Mouse (Mus musculus): ENCODE data around the gene Ccdc191. TPM values are rescaled to one million over a fixed set of nuclear protein-coding genes. Genes with fewer than 3 reads are reported as not detected.

The Ccdc191 gene
- polyA plus RNA-seq, 1 experiment, result 3.5 TPM

GRCm38 (mm10) chr16:43986299-43986698 is 96.7 kb downstream of the Ccdc191 start:
- TF ChIP-seq CTCF (IDR thresholded peaks at IDR 0.05; ENCODE audit: borderline replicate concordance, extremely low read depth, insufficient read depth, insufficient read length) (no peak), POLR2A (IDR thresholded peaks at IDR 0.05; ENCODE audit: borderline replicate concordance, extremely low read depth, insufficient read depth, insufficient read length, poor library complexity, severe bottlenecking) (no peak)
- DNase-seq (ENCODE audit: low read depth), result no peak

- TF ChIP-seq CTCF (IDR thresholded peaks at IDR 0.05; ENCODE audit: borderline replicate concordance, extremely low read depth, insufficient read depth, insufficient read length) (no peak), POLR2A (IDR thresholded peaks at IDR 0.05; ENCODE audit: borderline replicate concordance, extremely low read depth, insufficient read depth, insufficient read length, poor library complexity, severe bottlenecking) (no peak)
- no peak for DNase-seq (ENCODE audit: low read depth)
Measured at GRCm38 (mm10) chr16:43994623-43995022, 105.0 kb downstream of the Ccdc191 start.

GRCm38 (mm10) chr16:43999111-43999510 is 109.5 kb downstream of the Ccdc191 start:
- TF ChIP-seq CTCF (IDR thresholded peaks at IDR 0.05; ENCODE audit: borderline replicate concordance, extremely low read depth, insufficient read depth, insufficient read length), result no peak
- TF ChIP-seq POLR2A (IDR thresholded peaks at IDR 0.05; ENCODE audit: borderline replicate concordance, extremely low read depth, insufficient read depth, insufficient read length, poor library complexity, severe bottlenecking), result no peak
- no peak for DNase-seq (ENCODE audit: low read depth)

GRCm38 (mm10) chr16:43999541-43999940 is 109.9 kb downstream of the Ccdc191 start:
- DNase-seq (ENCODE audit: low read depth), result no peak

GRCm38 (mm10) chr16:44002086-44002485 is 112.5 kb downstream of the Ccdc191 start:
- DNase-seq (ENCODE audit: low read depth), result no peak

More at GRCm38 (mm10) chr16:43999541-43999940, 109.9 kb downstream of the Ccdc191 start:
- TF ChIP-seq POLR2A (IDR thresholded peaks at IDR 0.05; ENCODE audit: borderline replicate concordance, extremely low read depth, insufficient read depth, insufficient read length, poor library complexity, severe bottlenecking) (no peak), CTCF (IDR thresholded peaks at IDR 0.05; ENCODE audit: borderline replicate concordance, extremely low read depth, insufficient read depth, insufficient read length) (no peak)

GRCm38 (mm10) chr16:44011010-44011409 is 121.4 kb downstream of the Ccdc191 start:
- no peak for TF ChIP-seq POLR2A (IDR thresholded peaks at IDR 0.05; ENCODE audit: borderline replicate concordance, extremely low read depth, insufficient read depth, insufficient read length, poor library complexity, severe bottlenecking)
- no peak for TF ChIP-seq CTCF (IDR thresholded peaks at IDR 0.05; ENCODE audit: borderline replicate concordance, extremely low read depth, insufficient read depth, insufficient read length)
- DNase-seq (ENCODE audit: low read depth), result no peak

More at GRCm38 (mm10) chr16:44002086-44002485, 112.5 kb downstream of the Ccdc191 start:
- no peak for TF ChIP-seq CTCF (IDR thresholded peaks at IDR 0.05; ENCODE audit: borderline replicate concordance, extremely low read depth, insufficient read depth, insufficient read length)
- no peak for TF ChIP-seq POLR2A (IDR thresholded peaks at IDR 0.05; ENCODE audit: borderline replicate concordance, extremely low read depth, insufficient read depth, insufficient read length, poor library complexity, severe bottlenecking)

Other genes with a start within 250 kb of the Ccdc191 start
- not detected in 2 replicates for gene Tigit, start 225.7 kb upstream of the Ccdc191 start, polyA plus RNA-seq (2012; rRNA removed)
- gene Drd3, start 135.8 kb upstream of the Ccdc191 start, polyA plus RNA-seq (2012; rRNA removed), result 0.14 and 0.32 TPM in 2 replicates
- gene Qtrt2, start 37.0 kb downstream of the Ccdc191 start, polyA plus RNA-seq (2012; rRNA removed), result 39.0 and 51.1 TPM in 2 replicates
- 2.5 and 3.6 TPM in 2 replicates for gene Zdhhc23, start 90.0 kb downstream of the Ccdc191 start, polyA plus RNA-seq (2012; rRNA removed)
- gene Gramd1c, start 173.5 kb downstream of the Ccdc191 start, polyA plus RNA-seq (2012; rRNA removed), result 1.7 and 1.9 TPM in 2 replicates
- gene Atp6v1a, start 249.9 kb downstream of the Ccdc191 start, polyA plus RNA-seq (2012; rRNA removed), result 75.6 and 84.2 TPM in 2 replicates